Mouse (Mus musculus): ENCODE measurements around the gene Them7. TPM values are rescaled to one million over a fixed set of nuclear protein-coding genes. Genes with fewer than 3 reads are reported as not detected.
A peak's percentile ranks its signal among the peaks of the same experiment; 100 is the strongest.

Them7 gene
- 3.1 TPM for polyA plus RNA-seq (2021)

DNA sequence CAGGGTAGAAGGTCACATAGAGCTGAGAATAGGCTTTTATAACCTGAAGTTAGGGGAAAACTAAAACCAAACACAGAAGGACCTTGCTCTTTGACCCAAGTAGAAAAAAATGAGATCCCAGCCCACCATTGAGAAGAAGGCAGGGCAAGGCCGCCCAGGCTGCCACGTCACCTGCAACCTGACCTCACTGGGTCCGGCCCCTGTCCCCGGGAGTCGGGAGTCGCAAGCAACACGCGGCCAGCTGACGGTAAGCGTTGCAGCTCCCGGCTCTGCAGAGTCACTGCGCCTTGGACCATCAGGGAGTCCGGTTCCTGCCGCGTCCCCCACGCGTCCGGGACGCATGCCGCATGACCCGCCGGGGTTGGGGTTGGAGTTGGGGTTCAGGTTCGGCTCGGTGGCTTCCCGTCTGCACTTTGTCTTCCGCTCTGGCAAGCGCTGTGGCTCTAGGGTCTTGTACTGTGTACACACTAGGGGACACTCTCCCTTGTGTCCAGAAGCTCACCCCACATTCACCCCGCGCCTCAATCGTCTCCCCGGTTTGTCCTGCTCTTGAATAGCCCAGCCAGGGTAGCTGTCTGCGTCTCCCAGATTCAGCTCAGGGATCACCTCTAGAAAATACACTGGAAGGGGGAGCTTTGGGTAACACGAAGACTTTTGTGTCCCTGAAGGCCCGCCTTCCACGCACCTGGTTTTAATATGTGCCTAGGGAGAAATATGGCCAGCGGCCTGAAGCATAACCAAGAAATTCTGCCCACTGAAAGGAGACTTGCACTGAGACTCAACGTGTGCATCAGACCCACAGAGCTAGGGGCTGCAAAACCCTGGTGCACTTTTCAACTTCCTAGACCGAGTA, at the start of gene Them7:
Them7 (plus strand) TSS at position 187 of the 853 bp plus-strand sequence.
- no peak for ATAC-seq
- ChIA-PET CTCF (interaction anchor here (0.8 to 1.9 kb wide), 4 partner anchors 11 to 325 kb away, joined by 3 to 5 read pairs (median 4); no protein-coding TSS in a partner anchor), POLR2A (no interaction called here)
- no peak for DNase-seq (ENCODE audit: low read depth, low spot score)
- H3K27me3 ChIP-seq: no peaks in the 10 kb centered on the region
- in situ Hi-C loops (cut with MboI; ENCODE audit: low pct_unique_long_range_greater_than_20kb): no loop called here
- TF ChIP-seq CTCF (IDR thresholded peaks at IDR 0.05): no peak

GRCm38 (mm10) chr2:105178871-105179270, 45.2 kb upstream of the Them7 start:
- in situ Hi-C loops (cut with MboI; ENCODE audit: low pct_unique_long_range_greater_than_20kb): no loop called here
- DNase-seq (ENCODE audit: low read depth, low spot score): no peak
- POLR2A ChIA-PET: no interaction called here
- H3K27me3 ChIP-seq: no peaks in the 10 kb centered on the region
- no peak for TF ChIP-seq CTCF (IDR thresholded peaks at IDR 0.05)
- no peak for ATAC-seq
- CTCF ChIA-PET: no interaction called here

DNA sequence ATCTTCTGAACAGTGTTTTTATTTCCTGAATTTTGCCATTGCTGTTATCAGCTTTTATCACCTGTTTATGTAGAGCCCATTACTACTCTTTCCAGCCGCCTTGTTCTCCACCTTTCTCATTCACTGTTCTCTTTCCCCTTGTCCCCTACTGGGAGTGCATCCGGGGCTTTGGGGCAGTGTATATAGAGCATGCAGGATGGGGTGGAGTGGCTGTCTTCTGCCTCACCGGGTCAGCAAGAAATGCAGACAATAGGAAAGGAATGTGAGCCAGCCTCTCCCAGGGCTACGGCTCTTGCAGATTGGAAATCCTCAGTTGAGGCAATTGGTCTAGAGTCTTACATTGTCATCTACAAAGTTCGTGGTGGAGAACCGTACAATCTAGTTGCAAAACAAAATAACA, 41.6 kb upstream of the Them7 start:
- in situ Hi-C loops (cut with MboI; ENCODE audit: low pct_unique_long_range_greater_than_20kb): loop anchor here (10.0 kb wide), 1 partner anchor 68 kb away; no protein-coding TSS in a partner anchor
- no peaks in the 10 kb centered on the region for H3K27me3 ChIP-seq
- ATAC-seq (no peak), DNase-seq (ENCODE audit: low read depth, low spot score) (no peak)
- TF ChIP-seq CTCF (IDR thresholded peaks at IDR 0.05): no peak
- ChIA-PET CTCF (interaction anchor here (1.1 kb wide), 1 partner anchor 9 kb away, joined by 3 read pairs; no protein-coding TSS in a partner anchor), POLR2A (no interaction called here)

DNA sequence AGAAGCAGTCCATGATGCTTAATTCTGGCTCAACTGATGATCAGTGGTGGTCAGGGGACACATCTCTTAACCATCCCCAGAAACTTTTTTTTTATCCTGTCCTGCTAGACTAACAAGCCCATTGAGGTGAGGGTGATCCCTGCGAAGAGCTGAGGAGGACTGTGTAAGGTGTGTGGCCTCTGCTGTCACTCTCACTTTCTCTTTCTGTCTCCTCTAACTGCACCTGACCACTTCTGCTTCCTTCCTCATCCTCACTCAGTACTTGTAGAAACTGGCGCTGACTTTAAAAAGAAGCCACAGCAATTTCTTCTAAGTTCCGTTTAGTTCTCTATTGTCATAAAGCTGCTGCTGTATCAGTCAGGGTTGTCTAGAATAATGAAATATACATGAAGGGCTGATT, 39.0 kb upstream of the Them7 start:
- ChIA-PET POLR2A (no interaction called here), CTCF (no interaction called here)
- H3K27me3 ChIP-seq: no peaks in the 10 kb centered on the region
- in situ Hi-C loops (cut with MboI; ENCODE audit: low pct_unique_long_range_greater_than_20kb): loop anchor here (10.0 kb wide), 1 partner anchor 70 kb away; no protein-coding TSS in a partner anchor
- no peak for TF ChIP-seq CTCF (IDR thresholded peaks at IDR 0.05)
- no peak for ATAC-seq
- DNase-seq (ENCODE audit: low read depth, low spot score): no peak

DNA sequence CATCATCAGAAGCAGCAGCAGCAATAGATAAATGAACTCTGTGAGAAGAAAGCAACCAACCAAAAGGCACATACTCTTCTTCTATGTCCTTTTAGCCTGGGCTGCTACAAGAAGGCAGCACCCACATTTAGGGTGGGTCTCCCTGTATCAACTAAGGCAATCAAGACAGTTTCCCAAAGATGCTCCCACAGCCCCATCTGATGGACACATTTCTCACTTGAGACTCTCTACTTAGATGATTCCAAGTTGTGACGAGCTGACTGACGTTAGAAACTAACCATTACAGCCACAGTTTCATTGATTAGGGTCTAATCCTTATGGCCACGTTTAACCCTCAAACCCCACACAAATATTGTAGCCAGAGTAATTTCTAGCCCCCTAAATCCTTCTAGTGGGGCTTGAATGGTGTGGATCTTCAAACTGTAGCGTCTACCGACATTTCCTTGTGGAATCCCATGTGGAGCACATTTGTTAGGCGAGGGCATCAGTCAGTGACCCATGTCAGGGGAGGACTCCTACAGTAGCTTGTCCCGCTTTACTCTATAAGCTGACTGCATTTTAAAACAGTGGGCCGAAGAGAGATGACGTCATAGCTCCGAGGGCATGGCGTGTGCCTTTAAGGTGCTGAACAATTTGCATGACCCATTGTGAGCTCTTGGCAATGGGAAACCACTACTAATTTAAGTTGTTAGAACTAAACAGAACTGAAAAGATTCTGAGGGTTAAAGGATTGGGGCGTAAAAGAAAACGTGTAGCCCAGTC, 38.2 kb upstream of the Them7 start:
- no peaks in the 10 kb centered on the region for H3K27me3 ChIP-seq
- TF ChIP-seq CTCF (IDR thresholded peaks at IDR 0.05): no peak
- no peak for DNase-seq (ENCODE audit: low read depth, low spot score)
- in situ Hi-C loops (cut with MboI; ENCODE audit: low pct_unique_long_range_greater_than_20kb): loop anchor here (10.0 kb wide), 1 partner anchor 71 kb away; no protein-coding TSS in a partner anchor
- ChIA-PET POLR2A (interaction anchor here (0.5 kb wide), 1 partner anchor 15 kb away, joined by 3 read pairs; no protein-coding TSS in a partner anchor), CTCF (interaction anchor here (0.7 to 2.1 kb wide), 5 partner anchors 9 to 77 kb away, joined by 3 to 5 read pairs (median 3); no protein-coding TSS in a partner anchor)
- no peak for ATAC-seq

GRCm38 (mm10) chr2:105186591-105186990, 37.5 kb upstream of the Them7 start:
- no peak for TF ChIP-seq CTCF (IDR thresholded peaks at IDR 0.05)
- DNase-seq (ENCODE audit: low read depth, low spot score) (no peak), ATAC-seq (no peak)
- ChIA-PET CTCF (interaction anchor here (0.7 to 2.1 kb wide), 5 partner anchors 10 to 78 kb away, joined by 3 to 5 read pairs (median 3); no protein-coding TSS in a partner anchor), POLR2A (no interaction called here)
- in situ Hi-C loops (cut with MboI; ENCODE audit: low pct_unique_long_range_greater_than_20kb): loop anchor here (10.0 kb wide), 1 partner anchor 72 kb away; no protein-coding TSS in a partner anchor
- H3K27me3 ChIP-seq: no peaks in the 10 kb centered on the region

DNA sequence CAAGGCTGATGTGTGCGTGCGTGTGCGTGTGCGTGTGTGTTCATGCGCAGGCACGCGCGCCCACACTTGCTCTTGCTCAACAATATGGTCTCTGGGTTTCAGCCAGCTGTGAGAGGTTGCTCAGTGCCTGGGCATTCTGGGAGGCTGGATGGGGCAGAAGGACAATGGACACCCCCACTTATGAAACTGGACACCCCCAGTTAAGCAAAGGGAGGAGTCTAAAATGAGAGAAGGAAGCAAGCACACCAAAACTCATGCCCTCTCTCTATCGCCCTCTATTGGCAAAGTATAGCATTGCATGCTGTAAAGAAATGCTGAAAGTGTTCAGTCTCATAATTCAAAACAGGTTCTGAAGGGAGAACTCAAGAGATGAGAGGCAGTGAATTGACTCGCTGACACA, 35.9 kb upstream of the Them7 start:
- ChIA-PET POLR2A (no interaction called here), CTCF (interaction anchor here (1.1 to 2.1 kb wide), 5 partner anchors 15 to 28 kb away, joined by 3 to 9 read pairs (median 4); no protein-coding TSS in a partner anchor)
- no peaks in the 10 kb centered on the region for H3K27me3 ChIP-seq
- ATAC-seq: no peak
- TF ChIP-seq CTCF (IDR thresholded peaks at IDR 0.05): peak; percentile 66
- in situ Hi-C loops (cut with MboI; ENCODE audit: low pct_unique_long_range_greater_than_20kb): loop anchor here (10.0 kb wide), 1 partner anchor 73 kb away; no protein-coding TSS in a partner anchor
- no peak for DNase-seq (ENCODE audit: low read depth, low spot score)

- no peak for DNase-seq (ENCODE audit: low read depth, low spot score)
- H3K27me3 ChIP-seq: no peaks in the 10 kb centered on the region
- ChIA-PET CTCF (interaction anchor here (0.6 to 2.0 kb wide), 22 partner anchors 10 to 116 kb away, joined by 3 to 9 read pairs (median 4); partner anchors contain the start of gene Them7), POLR2A (interaction anchor here (0.6 kb wide), 1 partner anchor 30 kb away, joined by 3 read pairs; no protein-coding TSS in a partner anchor)
- in situ Hi-C loops (cut with MboI; ENCODE audit: low pct_unique_long_range_greater_than_20kb): loop anchor here (10.0 kb wide), 1 partner anchor 75 kb away; no protein-coding TSS in a partner anchor
- ATAC-seq: peak; percentile 39
- TF ChIP-seq CTCF (IDR thresholded peaks at IDR 0.05): peak; percentile 63
These were observed 34.8 kb upstream of the Them7 start for GRCm38 (mm10) chr2:105189352-105189751.

DNA sequence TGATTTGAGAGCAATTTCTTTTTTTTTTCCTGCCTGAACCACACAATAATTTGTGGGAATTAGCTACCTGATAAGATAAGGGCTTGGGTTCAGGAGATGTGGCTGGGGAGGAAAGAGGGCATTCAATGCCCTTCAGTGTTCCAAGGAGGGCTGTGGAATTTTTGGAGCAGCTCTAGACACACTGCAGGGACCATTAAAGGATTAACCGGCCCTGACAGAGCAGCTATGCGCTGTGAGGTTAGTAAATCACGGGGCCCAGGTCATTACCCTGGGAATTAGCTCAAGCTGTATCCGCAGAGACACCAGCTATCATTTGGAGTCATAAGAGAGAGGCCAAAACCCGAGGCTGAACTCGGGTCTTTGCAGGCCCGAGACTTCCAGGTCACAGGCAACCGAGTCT, 24.0 kb upstream of the Them7 start:
- no peak for ATAC-seq
- no peaks in the 10 kb centered on the region for H3K27me3 ChIP-seq
- TF ChIP-seq CTCF (IDR thresholded peaks at IDR 0.05): no peak
- in situ Hi-C loops (cut with MboI; ENCODE audit: low pct_unique_long_range_greater_than_20kb): no loop called here
- no peak for DNase-seq (ENCODE audit: low read depth, low spot score)
- CTCF ChIA-PET: interaction anchor here (1.9 kb wide), 1 partner anchor 11 kb away, joined by 5 read pairs; no protein-coding TSS in a partner anchor
- POLR2A ChIA-PET: no interaction called here

DNA sequence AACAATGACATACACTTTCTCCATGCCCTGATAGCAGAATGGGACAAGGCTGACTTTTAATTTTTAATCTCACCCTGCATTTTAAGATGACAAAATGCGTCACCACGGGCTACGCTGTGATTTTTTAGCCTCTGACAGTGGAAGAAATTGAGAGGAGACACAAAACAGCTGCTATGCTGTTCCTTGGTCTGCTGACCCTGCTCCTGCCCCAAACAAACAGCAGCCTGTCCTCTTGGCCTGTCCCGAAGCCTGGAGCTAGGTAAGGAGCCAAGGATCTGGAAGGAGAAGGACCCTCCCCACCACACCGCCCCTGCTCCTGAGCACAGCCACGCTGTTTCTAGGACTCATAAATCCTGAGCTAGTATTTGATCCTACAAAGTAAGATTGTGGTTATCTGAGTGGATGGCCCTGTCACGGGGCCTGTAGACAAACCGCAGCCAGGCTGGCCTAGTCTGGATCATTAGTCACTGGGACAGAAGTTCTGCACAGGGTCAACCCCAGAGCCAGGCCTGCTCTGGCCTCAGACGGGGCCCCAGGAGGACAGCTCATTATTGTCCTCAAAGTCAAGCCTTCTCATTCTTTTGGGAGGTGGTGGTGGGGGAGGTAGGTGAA, 17.5 kb upstream of the Them7 start:
- H3K27me3 ChIP-seq: no peaks in the 10 kb centered on the region
- ATAC-seq: peak; percentile 72
- CTCF ChIA-PET: interaction anchor here (1.1 to 1.4 kb wide), 3 partner anchors 12 to 21 kb away, joined by 3 read pairs; no protein-coding TSS in a partner anchor
- POLR2A ChIA-PET: no interaction called here
- no peak for TF ChIP-seq CTCF (IDR thresholded peaks at IDR 0.05)
- in situ Hi-C loops (cut with MboI; ENCODE audit: low pct_unique_long_range_greater_than_20kb): no loop called here
- DNase-seq (ENCODE audit: low read depth, low spot score): peak; percentile 35

Data from Patski (cell line).